In the genomic region with DNA sequence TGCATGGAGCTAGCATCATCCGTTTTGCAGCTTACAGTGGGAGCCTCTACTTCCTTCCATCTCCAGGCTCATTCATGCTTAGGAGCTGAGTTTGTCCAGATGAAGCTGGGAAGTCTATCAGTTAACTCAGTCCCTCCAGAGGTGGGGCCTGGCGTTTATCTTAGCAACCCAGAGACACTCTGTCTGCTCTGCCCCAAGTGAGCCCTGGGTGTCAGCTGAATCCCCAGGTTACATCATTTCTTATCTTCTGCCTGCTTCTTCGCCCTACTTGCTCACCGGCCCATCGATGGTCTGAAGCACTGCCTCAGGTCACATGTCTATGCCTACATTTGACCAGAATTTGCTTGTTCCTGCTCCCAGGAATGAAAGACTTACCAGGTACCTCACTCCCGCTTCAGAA, we compare ENCODE assay signal across 15 mouse cellular contexts.
DNase-seq lines count a peak whose midpoint lies in the region; ATAC-seq and TF ChIP-seq lines count a peak whose summit lies in the region.
"Had no signal": no experiment of that assay in that cellular context is flagged by ENCODE, and none has a peak within 500 bp of the region (broad histone marks: within the 10 kb centered on the region; RNA-seq: fewer than 3 reads in every experiment).

No protein-coding gene starts in this region.

- no peaks in the 10 kb centered on the region for H3K9me3 ChIP-seq in heart, embryonic 13.5 days
- no peaks in the 10 kb centered on the region for H3K9me3 ChIP-seq in liver, embryonic 11.5 days (ENCODE audit: control insufficient read depth, low read length)
- H3K9me3 ChIP-seq: forebrain, embryonic 12.5 days; hindbrain, embryonic 15.5 days; limb, embryonic 15.5 days had no signal

- WGBS in heart, embryonic 13.5 days = 41% methylated on average over 6 of the region's 6 CpGs
- 63% methylated on average over 6 of the region's 6 CpGs for WGBS in heart, adult 2 months
- 47% methylated on average over 6 of the region's 6 CpGs for WGBS in liver, embryonic 11.5 days

- no peak overlapping the region for H3K4me3 ChIP-seq in heart, embryonic 13.5 days
- H3K4me3 ChIP-seq in heart, adult 2 months = no peak overlapping the region
- no peak overlapping the region for H3K4me3 ChIP-seq in liver, embryonic 11.5 days (ENCODE audit: low read depth, low read length)
- no peak overlapping the region for H3K4me3 ChIP-seq in gastrocnemius, adult 2 months
- H3K4me3 ChIP-seq: forebrain, embryonic 12.5 days; hindbrain, embryonic 15.5 days; limb, embryonic 15.5 days had no signal

- no peak overlapping the region for H3K4me2 ChIP-seq in heart, embryonic 13.5 days
- H3K4me2 ChIP-seq in liver, embryonic 11.5 days = peak overlapping the region; percentile 2; the same call in 1 of the 2 replicates
- H3K4me2 ChIP-seq: forebrain, embryonic 12.5 days; hindbrain, embryonic 15.5 days; limb, embryonic 15.5 days had no signal

- no peak overlapping the region for H3K27ac ChIP-seq in heart, embryonic 13.5 days (replicated peaks)
- no peak overlapping the region for H3K27ac ChIP-seq in heart, adult 2 months
- peak overlapping the region; percentile 69 for H3K27ac ChIP-seq in liver, embryonic 11.5 days (ENCODE audit: low read depth, low read length)
- H3K27ac ChIP-seq in gastrocnemius, adult 2 months = no peak overlapping the region
- H3K27ac ChIP-seq: forebrain, embryonic 12.5 days; hindbrain, embryonic 15.5 days; limb, embryonic 15.5 days had no signal

- no peaks in the 10 kb centered on the region; the same call in 1 of the 2 replicates for H3K4me1 ChIP-seq in heart, embryonic 13.5 days
- no peaks in the 10 kb centered on the region for H3K4me1 ChIP-seq in heart, adult 2 months (ENCODE audit: control insufficient read depth, insufficient read depth, low read length)
- H3K4me1 ChIP-seq in liver, embryonic 11.5 days (replicated peaks; ENCODE audit: control insufficient read depth, insufficient read depth, low read length) = peaks cover 13% of the 10 kb centered on the region
- H3K4me1 ChIP-seq: forebrain, embryonic 12.5 days; hindbrain, embryonic 15.5 days had no signal

- no peak for TF ChIP-seq CTCF in heart, adult 2 months (IDR thresholded peaks at IDR 0.05)
- TF ChIP-seq CTCF in gastrocnemius, adult 2 months (IDR thresholded peaks at IDR 0.05) = no peak

- H3K79me2 ChIP-seq in heart, adult 2 months (replicated peaks; ENCODE audit: control insufficient read depth, insufficient read depth, low read length) = no peaks in the 10 kb centered on the region

- TF ChIP-seq POLR2A in heart, adult 2 months (IDR thresholded peaks at IDR 0.05; ENCODE audit: insufficient read depth, low read depth, low read length) = no peak

- H3K27me3 ChIP-seq in heart, embryonic 13.5 days (replicated peaks) = no peaks in the 10 kb centered on the region
- no peaks in the 10 kb centered on the region for H3K27me3 ChIP-seq in heart, adult 2 months (ENCODE audit: control insufficient read depth, insufficient read depth, low read length)
- H3K27me3 ChIP-seq in liver, embryonic 11.5 days (replicated peaks; ENCODE audit: control insufficient read depth, insufficient read depth, low read length) = no peaks in the 10 kb centered on the region
- H3K27me3 ChIP-seq: forebrain, embryonic 12.5 days; hindbrain, embryonic 15.5 days; limb, embryonic 15.5 days had no signal

- ATAC-seq in heart, embryonic 13.5 days (ENCODE audit: extremely low read depth, insufficient number of reproducible peaks, low FRiP score, low TSS enrichment) = peak; percentile 54; the same call in 1 of the 2 replicates
- peak; percentile 100 for ATAC-seq in liver, embryonic 11.5 days (replicated peaks; ENCODE audit: low FRiP score)
- no peak for ATAC-seq in granulocyte monocyte progenitor cell, adult 5-6 weeks (replicated peaks; ENCODE audit: poor library complexity, severe bottlenecking)

- H3K36me3 ChIP-seq in heart, embryonic 13.5 days = no peaks in the 10 kb centered on the region
- no peaks in the 10 kb centered on the region for H3K36me3 ChIP-seq in heart, adult 2 months (ENCODE audit: control insufficient read depth, insufficient read depth, low read length)
- H3K36me3 ChIP-seq in liver, embryonic 11.5 days (ENCODE audit: control insufficient read depth, insufficient read depth, low read length) = no peaks in the 10 kb centered on the region
- H3K36me3 ChIP-seq: forebrain, embryonic 12.5 days; hindbrain, embryonic 15.5 days; limb, embryonic 15.5 days had no signal

- TF ChIP-seq EP300 in heart, adult 2 months (IDR thresholded peaks at IDR 0.05; ENCODE audit: insufficient read depth, low read depth, low read length) = no peak

- no peak for DNase-seq in heart, adult 2 months
- DNase-seq in c-Kit-negative CD71-positive TER-119-positive erythroid progenitor cells, embryonic 14.5 days (ENCODE audit: low read depth, low spot score) = peak; percentile 89
- peak; percentile 45 for DNase-seq in liver, embryonic 11.5 days (ENCODE audit: low spot score)
- peak; percentile 45 to 47 for DNase-seq in spleen, postnatal 14 days (ENCODE audit: low spot score in 2 of 2)
- no peak for DNase-seq in cerebellum, adult 8-10 months
- DNase-seq in gastrocnemius, adult 2 months = no peak
- DNase-seq: cerebellum, adult 11 months; gastrocnemius, postnatal 14 days; kidney, postnatal 25 days; thymus, postnatal 36 days had no signal

- no peak overlapping the region for H3K9ac ChIP-seq in heart, embryonic 13.5 days
- no peak overlapping the region for H3K9ac ChIP-seq in heart, adult 2 months (ENCODE audit: low read depth, low read length)
- no peak overlapping the region for H3K9ac ChIP-seq in liver, embryonic 11.5 days (ENCODE audit: low read depth, low read length)
- H3K9ac ChIP-seq: forebrain, embryonic 12.5 days; hindbrain, embryonic 15.5 days; limb, embryonic 15.5 days had no signal

- intact Hi-C loops in heart, adult 2 months (cut with DNase I) = no loop called here
- intact Hi-C loops in gastrocnemius, adult 2 months (cut with DNase I) = loop anchor here (5.0 kb wide), 1 partner anchor 99 kb away; no protein-coding TSS in a partner anchor

Comparison
In these comparisons a context has a peak if more than half of its experiments do, and no peak if none do; other contexts are left out.
1. DNase-seq: peak in c-Kit-negative CD71-positive TER-119-positive erythroid progenitor cells, embryonic 14.5 days (single experiment), liver, embryonic 11.5 days (single experiment) and spleen, postnatal 14 days (2 of 2); none in heart, adult 2 months (0 of 2), cerebellum, adult 8-10 months (single experiment) and gastrocnemius, adult 2 months (single experiment).